Mouse (Mus musculus) cerebellum, postnatal 36 days (tissue): ENCODE measurements around the gene Sytl1.

ENCODE experiments used
- DNase-seq, 2 experiments: peaks; one replicate each; pipeline ENCODE4 v3.0.0; 2021 to 2022; ENCODE audit warnings: mixed read lengths in 2 of 2

The Sytl1 gene

DNA sequence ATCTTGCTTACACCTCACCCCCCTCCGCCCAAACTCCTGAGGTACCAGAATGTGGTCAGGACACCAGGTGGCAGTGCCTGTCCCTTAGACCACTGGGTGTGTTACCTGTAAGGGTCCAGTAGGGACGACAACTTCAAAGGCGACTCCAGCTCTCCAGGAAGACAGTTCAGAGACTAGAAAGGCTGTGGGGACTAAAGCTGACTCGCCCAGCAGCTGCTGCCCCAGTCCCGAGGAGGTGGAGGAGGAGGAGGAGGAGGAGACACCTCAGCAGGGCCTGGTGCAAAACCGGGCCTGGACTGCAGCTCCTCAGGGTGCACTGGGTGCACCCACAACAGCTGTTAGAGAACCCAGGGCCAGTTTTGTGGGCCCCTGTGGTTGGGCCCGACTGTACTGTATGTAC is at the start of gene Sytl1:
Gene Sytl1, minus strand, starts transcription at position 232 of the 400 bp plus-strand sequence.
- no peak for DNase-seq

DNA sequence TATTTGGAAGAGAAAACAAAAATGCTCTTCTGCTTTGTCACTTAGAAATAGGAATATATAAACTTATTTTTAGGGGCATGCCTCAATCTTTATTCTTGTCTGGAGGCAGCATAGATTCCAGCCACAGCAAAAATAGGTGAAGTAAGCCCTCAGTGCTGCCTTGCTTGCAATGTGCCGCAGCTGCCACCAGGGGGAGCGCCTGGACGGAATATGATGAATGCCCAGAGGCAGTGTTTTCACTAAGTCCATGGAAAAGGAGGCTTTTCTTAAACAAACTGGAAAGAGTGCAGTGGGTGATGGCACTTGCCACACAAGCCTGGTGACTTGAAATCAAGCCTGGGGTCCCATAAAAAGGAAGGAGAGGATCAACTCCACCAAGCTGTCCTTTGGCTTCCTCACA is 47.0 kb upstream of the Sytl1 start:
- DNase-seq: peak; percentile 90

DNA sequence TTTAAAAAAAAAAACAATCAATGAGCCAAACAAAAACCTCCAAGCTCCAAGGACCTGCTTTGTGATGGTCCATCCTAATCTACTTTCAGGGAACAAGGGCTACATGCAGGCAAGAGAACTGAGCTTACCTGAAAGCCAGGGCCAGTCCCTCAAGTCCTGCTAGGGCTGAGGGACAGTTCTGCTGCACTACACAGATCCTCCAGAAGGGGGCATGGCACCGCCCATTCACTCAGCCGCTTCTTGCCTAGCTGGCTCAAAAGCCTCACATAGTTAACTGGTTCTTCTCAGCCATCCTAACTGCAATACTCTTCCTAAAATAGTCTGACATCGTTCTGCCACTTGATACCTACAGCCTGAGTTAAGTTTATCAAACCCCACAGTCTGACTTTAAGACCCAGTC is 44.4 kb upstream of the Sytl1 start:
- peak; percentile 76 for DNase-seq

- DNase-seq: no peak
Observed at GRCm38 (mm10) chr4:133305825-133306224, 42.9 kb upstream of the Sytl1 start.

GRCm38 (mm10) chr4:133304770-133305169 is 41.9 kb upstream of the Sytl1 start:
- DNase-seq: no peak

GRCm38 (mm10) chr4:133302668-133303067 is 39.8 kb upstream of the Sytl1 start:
- peak in 1 of 2 experiments; percentile 24 for DNase-seq

DNA sequence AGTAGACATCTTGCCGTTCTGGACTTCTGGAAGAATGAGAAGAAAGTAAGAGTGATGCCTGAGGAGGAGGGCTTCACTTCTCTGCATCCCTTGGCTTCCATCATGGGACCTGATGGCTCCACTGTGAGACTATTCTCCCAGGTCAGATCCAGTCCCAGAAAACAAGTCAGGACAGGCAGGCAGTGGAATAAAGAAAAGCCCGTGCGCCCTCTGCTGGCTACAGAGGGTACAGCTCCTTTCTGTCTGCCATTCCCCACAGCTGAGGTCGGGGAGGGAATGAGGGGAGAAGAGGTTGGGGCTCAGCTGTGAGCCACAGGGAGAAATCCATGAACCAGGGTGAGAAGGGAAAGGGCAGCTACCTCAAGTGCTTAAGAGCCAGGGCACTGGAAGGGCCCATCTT is 38.9 kb upstream of the Sytl1 start:
- peak; percentile 86 to 92 for DNase-seq

DNA sequence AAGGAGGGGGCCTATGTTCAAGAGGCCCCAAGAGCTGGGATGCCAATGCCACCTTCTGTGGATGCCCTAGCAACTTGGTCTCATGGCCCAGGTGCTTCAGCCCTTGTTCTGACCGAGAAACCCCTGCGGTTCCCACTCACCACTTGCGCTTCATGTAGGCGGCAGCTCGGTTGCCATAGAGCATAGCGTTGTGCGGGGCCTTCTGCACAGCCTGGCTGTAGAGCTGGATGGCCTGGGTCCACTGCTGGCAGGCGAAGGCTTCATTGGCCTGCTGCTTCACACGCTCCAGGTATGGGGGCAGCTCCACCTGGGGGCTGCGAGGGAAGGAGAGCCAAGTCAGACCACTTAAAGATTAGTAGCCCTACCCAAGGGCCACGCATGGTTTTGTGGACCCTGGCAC is 37.5 kb upstream of the Sytl1 start:
- DNase-seq: no peak

GRCm38 (mm10) chr4:133299701-133300100 is 36.8 kb upstream of the Sytl1 start:
- DNase-seq: peak; percentile 72 to 84

- peak; percentile 85 to 90 for DNase-seq
Observed at GRCm38 (mm10) chr4:133298516-133299365, 35.8 kb upstream of the Sytl1 start.

DNA sequence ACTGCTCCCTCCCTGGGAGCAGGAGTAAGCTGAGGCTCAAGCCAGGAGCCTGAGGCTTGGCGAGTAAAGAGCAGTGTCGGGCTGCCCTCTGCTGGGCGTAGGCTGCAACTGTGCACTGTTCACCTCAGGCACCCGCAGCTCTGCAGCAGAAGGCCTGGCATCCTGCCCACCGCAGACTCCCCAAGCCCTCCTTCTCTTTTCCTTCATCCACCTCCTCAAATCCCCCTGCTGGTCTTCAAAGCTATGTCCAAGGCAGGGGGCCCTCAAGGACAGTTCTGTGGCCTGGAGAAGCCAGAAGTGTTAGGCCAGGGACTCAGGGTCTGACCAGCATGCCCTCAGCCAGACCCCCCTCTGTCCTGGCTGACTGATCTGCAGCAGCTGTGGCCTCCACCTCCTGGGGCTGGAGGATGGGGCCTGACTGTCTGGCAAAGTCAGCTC is 34.9 kb upstream of the Sytl1 start:
- peak; percentile 92 to 94 for DNase-seq

DNA sequence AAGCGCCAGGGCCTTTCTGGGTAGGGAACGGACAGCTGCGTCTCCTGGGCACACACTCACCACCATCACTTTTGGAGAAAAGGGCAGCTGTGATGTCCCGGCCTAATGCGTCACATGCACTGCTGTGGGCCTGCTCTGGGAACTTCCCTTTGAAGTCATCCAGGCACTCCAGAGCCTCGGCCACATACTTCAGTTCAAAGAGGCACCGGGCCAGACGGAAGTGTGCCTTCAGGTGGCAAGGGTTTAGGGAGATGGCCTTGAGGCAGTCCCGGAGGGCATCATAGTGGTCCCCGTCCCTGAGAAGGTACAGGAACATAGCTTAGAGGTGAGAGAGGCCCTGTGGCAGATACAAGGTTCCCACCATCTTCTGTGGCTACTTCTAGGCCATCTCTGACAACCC is 34.4 kb upstream of the Sytl1 start:
- no peak for DNase-seq

GRCm38 (mm10) chr4:133294084-133294483 is 31.2 kb upstream of the Sytl1 start:
- no peak for DNase-seq

- no peak for DNase-seq
Observed at GRCm38 (mm10) chr4:133292901-133293843, 30.3 kb upstream of the Sytl1 start.

DNA sequence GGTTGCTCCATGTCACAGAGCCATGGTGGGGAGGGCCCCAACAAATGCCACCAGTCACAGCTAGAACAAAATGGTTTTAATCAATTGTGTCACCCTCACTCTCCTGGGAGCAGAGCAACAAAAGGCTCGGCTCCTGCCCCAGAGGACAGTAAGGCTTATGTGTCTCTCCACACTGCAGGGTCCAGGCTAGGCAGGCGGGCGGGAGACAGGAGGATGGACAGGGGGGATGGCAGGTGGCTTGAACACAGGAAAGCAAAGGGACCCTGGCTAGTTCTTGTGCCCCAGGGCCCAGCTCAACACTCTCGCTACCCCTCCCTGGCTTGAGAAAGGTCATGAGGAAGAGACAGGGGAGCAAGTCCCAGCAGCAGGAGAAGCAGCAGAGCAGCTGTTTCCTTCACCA is 29.5 kb upstream of the Sytl1 start:
- no peak for DNase-seq

- DNase-seq: no peak
Observed at GRCm38 (mm10) chr4:133291255-133291654, 28.3 kb upstream of the Sytl1 start.

GRCm38 (mm10) chr4:133286476-133287077 is 23.7 kb upstream of the Sytl1 start:
- DNase-seq: no peak

GRCm38 (mm10) chr4:133285950-133286349 is 23.0 kb upstream of the Sytl1 start:
- no peak for DNase-seq

DNA sequence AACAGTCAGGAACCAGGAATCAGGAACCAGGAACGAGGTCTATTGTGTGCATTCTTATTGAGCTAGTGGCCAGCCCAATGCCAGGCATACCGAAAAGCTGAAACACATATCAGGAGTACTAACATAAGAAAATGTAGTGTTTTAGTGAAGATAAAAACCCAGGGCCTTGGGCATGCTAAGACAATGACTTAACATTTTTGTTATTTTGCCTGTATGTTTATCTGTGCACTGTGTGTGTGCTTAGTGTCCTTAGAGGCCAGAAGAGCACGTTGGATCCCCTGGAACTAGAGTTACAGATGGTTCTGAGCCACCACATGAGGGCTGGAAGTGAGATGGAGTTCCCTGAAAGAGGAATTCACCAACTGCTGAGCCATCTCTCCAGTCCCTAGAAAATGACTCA is 22.4 kb upstream of the Sytl1 start:
- no peak for DNase-seq

- no peak for DNase-seq
Observed at GRCm38 (mm10) chr4:133282656-133283055, 19.7 kb upstream of the Sytl1 start.

- peak; percentile 24 to 28 for DNase-seq
Observed at GRCm38 (mm10) chr4:133281951-133282481, 19.1 kb upstream of the Sytl1 start.

- no peak for DNase-seq
Observed at GRCm38 (mm10) chr4:133281513-133281912, 18.6 kb upstream of the Sytl1 start.

DNA sequence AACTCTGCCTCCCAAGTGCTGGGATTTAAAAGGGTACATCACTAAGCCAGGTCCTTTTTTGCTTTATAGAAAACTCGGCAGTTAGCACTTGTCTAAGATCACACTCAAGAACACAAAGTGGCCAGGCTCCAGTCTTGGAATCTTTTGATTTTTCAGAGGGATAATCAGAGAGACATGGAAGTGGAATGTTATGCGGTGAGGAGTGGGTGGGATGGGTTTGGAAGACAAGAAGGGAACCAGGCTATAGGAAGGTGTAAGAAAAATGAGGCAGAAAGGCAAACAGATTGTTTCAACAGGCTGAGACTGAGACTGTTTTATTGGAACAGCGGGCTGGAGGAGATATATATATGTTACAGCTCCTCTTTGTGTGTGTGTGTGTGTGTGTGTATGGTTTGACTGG is 15.6 kb upstream of the Sytl1 start:
- DNase-seq: no peak
